Mouse (Mus musculus) embryonic facial prominence, embryonic 13.5 days (tissue): ENCODE data around the gene Usp47. TPM values are rescaled to one million over a fixed set of nuclear protein-coding genes. Genes with fewer than 3 reads are reported as not detected.

Experiments used
- ATAC-seq: fragments of 200-750 bp; cut with Nextera tagmentation; 2 replicates; pipeline ENCODE4 v1.8.0; 2017; ENCODE audit warnings: low read depth; ENCODE audit not compliant: insufficient number of reproducible peaks, insufficient read depth, low FRiP score, low TSS enrichment
- H3K27ac ChIP-seq: fragments of 300-500 bp; sonication (generic); 2 replicates; pipeline ENCODE4 v1.5.1; 2015; ENCODE audit warnings: moderate library complexity, mild to moderate bottlenecking, inconsistent platforms
- H3K27me3 ChIP-seq: fragments of 300-500 bp; sonication (generic); 2 replicates; pipeline ENCODE4 v1.6.1; 2015; ENCODE audit warnings: mild to moderate bottlenecking, inconsistent platforms
- H3K36me3 ChIP-seq: fragments of 300-500 bp; sonication (generic); 2 replicates; pipeline ENCODE4 v1.6.1; 2015; ENCODE audit warnings: mild to moderate bottlenecking, inconsistent platforms
- H3K4me1 ChIP-seq: fragments of 300-500 bp; sonication (generic); 2 replicates; pipeline ENCODE4 v1.6.1; 2015; ENCODE audit warnings: inconsistent platforms
- H3K4me2 ChIP-seq: fragments of 300-500 bp; sonication (generic); 2 replicates; pipeline ENCODE4 v1.6.1; 2015; ENCODE audit warnings: moderate library complexity, mild to moderate bottlenecking, inconsistent platforms
- H3K4me3 ChIP-seq: fragments of 300-500 bp; sonication (generic); 2 replicates; pipeline ENCODE4 v1.5.1; 2015; ENCODE audit warnings: mild to moderate bottlenecking, inconsistent platforms
- H3K9ac ChIP-seq: fragments of 300-500 bp; sonication (generic); 2 replicates; pipeline ENCODE4 v1.6.1; 2015; ENCODE audit warnings: mild to moderate bottlenecking, inconsistent platforms
- H3K9me3 ChIP-seq: fragments of 300-500 bp; sonication (generic); 2 replicates; pipeline ENCODE4 v1.6.1; 2016; ENCODE audit warnings: inconsistent platforms
- WGBS: fragments of 180-500 bp; shearing (Covaris S2); methylation state at CpG from one replicate; pipeline ENCODE4 v1.1.7; 2015; ENCODE audit warnings: mixed read lengths; 5-methylcytosine and 5-hydroxymethylcytosine counted together
- polyA plus RNA-seq: library from polyadenylated mRNA; unstranded; fragments of >200 nt; fragmentation: Nextera tagmentation; extraction: Ambion mirVana; gene quantifications from 2 replicates; pipeline ENCODE4 v1.2.1, GENCODE M21; 2015

The Usp47 gene
- polyA plus RNA-seq, 1 experiment from 2014 or later: 69.5 TPM

GRCm38 (mm10) chr7:112100887-112101286 lies 77.6 kb downstream of the Usp47 start:
- H3K27me3 ChIP-seq: no peaks in the 10 kb centered on the region
- H3K4me3 ChIP-seq: no peak overlapping the region
- no peaks in the 10 kb centered on the region for H3K9me3 ChIP-seq
- no peak for ATAC-seq
- 74% methylated on average over 2 of the region's 2 CpGs for WGBS
- no peak overlapping the region for H3K4me2 ChIP-seq
- H3K9ac ChIP-seq: no peak overlapping the region
- no peak overlapping the region for H3K27ac ChIP-seq
- peaks cover 82% of the 10 kb centered on the region for H3K36me3 ChIP-seq
- H3K4me1 ChIP-seq: no peaks in the 10 kb centered on the region

DNA sequence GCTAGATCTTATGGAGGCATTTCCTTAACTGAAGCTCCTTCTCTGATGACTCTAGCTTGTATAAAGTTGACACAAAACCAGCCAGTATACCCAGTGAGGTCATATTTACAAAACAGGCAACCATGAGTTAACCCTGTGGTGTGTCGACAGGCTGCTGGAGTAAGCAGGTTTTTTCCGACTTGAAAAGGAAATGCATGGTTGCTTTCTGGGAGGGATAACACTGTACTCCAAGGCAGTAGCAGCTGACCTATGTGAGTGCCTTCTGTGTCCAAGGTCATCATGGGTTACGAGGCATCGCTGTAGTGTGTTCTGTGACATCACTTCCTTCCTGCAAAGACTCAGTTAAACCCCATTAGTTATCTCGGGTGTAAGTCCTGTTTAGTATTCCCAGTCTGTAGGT lies 79.6 kb downstream of the Usp47 start:
- no peak for ATAC-seq
- Histone ChIP-seq H3K27me3 (no peaks in the 10 kb centered on the region), H3K4me2 (no peak overlapping the region), H3K36me3 (peaks cover 81% of the 10 kb centered on the region), H3K4me1 (no peaks in the 10 kb centered on the region), H3K9me3 (no peaks in the 10 kb centered on the region), H3K9ac (no peak overlapping the region), H3K27ac (no peak overlapping the region), H3K4me3 (no peak overlapping the region)
- WGBS: 77% methylated on average over 5 of the region's 5 CpGs

- no peaks in the 10 kb centered on the region for H3K27me3 ChIP-seq
- H3K9me3 ChIP-seq: no peaks in the 10 kb centered on the region
- 88% methylated on average over 5 of the region's 5 CpGs for WGBS
- H3K4me1 ChIP-seq: no peaks in the 10 kb centered on the region
- no peak overlapping the region for H3K4me3 ChIP-seq
- ATAC-seq: no peak
- no peak overlapping the region for H3K27ac ChIP-seq
- H3K36me3 ChIP-seq: peaks cover 81% of the 10 kb centered on the region
- no peak overlapping the region for H3K9ac ChIP-seq
- H3K4me2 ChIP-seq: no peak overlapping the region
These were observed 80.5 kb downstream of the Usp47 start for GRCm38 (mm10) chr7:112103816-112104215.

GRCm38 (mm10) chr7:112108757-112109156 lies 85.5 kb downstream of the Usp47 start:
- H3K9me3 ChIP-seq: no peaks in the 10 kb centered on the region
- no peak overlapping the region for H3K9ac ChIP-seq
- H3K27me3 ChIP-seq: no peaks in the 10 kb centered on the region
- no peak for ATAC-seq
- no peak overlapping the region for H3K4me3 ChIP-seq
- H3K27ac ChIP-seq: no peak overlapping the region
- peaks cover 72% of the 10 kb centered on the region for H3K36me3 ChIP-seq
- H3K4me1 ChIP-seq: no peaks in the 10 kb centered on the region
- no peak overlapping the region for H3K4me2 ChIP-seq

DNA sequence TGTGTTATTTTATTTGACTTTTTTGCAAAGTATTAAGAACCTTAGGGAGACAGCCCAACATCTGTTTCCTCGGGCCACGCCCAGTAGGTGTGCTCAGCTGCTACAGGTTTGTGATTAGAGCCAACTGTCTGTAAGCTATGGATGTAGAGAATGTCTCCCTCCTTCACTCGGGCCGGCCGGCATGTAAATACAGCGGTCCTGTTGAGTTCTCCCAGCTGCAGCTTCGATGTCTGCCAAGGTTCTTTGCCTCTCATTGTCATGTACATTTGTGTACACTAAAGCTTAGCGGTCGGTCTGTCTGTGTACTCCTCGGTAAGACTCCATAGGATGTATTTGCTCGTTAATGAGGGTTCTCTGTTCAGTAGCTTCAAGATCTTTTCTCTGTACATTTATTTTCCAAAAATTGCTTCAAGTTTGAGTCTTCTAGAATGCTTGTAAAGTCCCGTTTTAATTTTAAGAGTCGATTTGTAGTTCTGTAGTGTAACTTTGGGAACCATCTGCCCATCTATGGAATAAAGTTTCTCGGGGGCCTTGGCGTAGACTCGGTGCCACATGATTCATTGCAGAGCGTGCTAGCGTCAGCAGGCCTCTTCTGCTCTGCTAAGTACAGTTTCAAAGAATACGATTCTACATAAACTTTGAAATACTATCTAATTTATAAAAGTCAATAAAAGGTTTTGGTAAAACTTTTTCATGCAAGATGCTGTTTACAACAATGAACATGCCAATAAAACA lies 87.5 kb downstream of the Usp47 start:
- WGBS: 94% methylated on average over 19 of the region's 19 CpGs
- no peak overlapping the region for H3K4me2 ChIP-seq

GRCm38 (mm10) chr7:112117501-112117900 lies 94.2 kb downstream of the Usp47 start:
- H3K36me3 ChIP-seq: peaks cover 49% of the 10 kb centered on the region
- 86% methylated on average over 7 of the region's 7 CpGs for WGBS

More for the DNA sequence above, 87.5 kb downstream of the Usp47 start:
- Histone ChIP-seq H3K36me3 (peaks cover 67% of the 10 kb centered on the region), H3K9me3 (no peaks in the 10 kb centered on the region), H3K27me3 (no peaks in the 10 kb centered on the region), H3K4me1 (no peaks in the 10 kb centered on the region), H3K27ac (no peak overlapping the region), H3K9ac (no peak overlapping the region), H3K4me3 (no peak overlapping the region)
- no peak for ATAC-seq

GRCm38 (mm10) chr7:112118086-112118485 lies 94.8 kb downstream of the Usp47 start:
- ATAC-seq: no peak
- 89% methylated on average over 7 of the region's 7 CpGs for WGBS
- H3K4me3 ChIP-seq: no peak overlapping the region
- H3K27me3 ChIP-seq: no peaks in the 10 kb centered on the region
- H3K27ac ChIP-seq: no peak overlapping the region
- H3K9ac ChIP-seq: no peak overlapping the region
- H3K4me1 ChIP-seq: peaks cover 20% of the 10 kb centered on the region
- H3K36me3 ChIP-seq: peaks cover 49% of the 10 kb centered on the region
- no peak overlapping the region for H3K4me2 ChIP-seq
- H3K9me3 ChIP-seq: no peaks in the 10 kb centered on the region

More at GRCm38 (mm10) chr7:112117501-112117900, 94.2 kb downstream of the Usp47 start:
- no peak overlapping the region for H3K9ac ChIP-seq
- no peak overlapping the region for H3K27ac ChIP-seq
- no peaks in the 10 kb centered on the region for H3K27me3 ChIP-seq
- no peak for ATAC-seq
- H3K4me2 ChIP-seq: no peak overlapping the region
- H3K4me3 ChIP-seq: no peak overlapping the region
- peaks cover 20% of the 10 kb centered on the region for H3K4me1 ChIP-seq
- no peaks in the 10 kb centered on the region for H3K9me3 ChIP-seq

DNA sequence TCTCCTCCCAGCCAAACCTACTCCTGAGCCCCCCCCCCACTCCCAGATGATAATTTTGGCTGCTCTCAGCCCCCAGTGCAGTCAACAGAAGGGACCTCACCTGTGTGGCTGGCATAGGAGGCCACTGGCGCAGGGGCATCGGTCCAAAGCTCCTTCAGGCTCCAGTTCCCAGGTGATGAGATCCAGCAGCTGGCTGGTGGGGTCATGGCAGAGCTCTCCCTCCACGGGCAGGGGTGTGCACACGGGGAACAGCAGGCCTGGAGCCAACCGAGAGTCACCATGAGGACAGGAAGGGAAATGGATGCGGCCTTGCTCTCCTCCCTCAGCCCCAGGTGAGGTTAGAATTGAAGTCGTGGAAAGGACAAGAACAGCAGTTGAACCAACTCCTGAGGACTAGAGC lies 95.9 kb downstream of the Usp47 start:
- Histone ChIP-seq H3K4me3 (no peak overlapping the region), H3K4me2 (no peak overlapping the region), H3K27ac (no peak overlapping the region), H3K27me3 (no peaks in the 10 kb centered on the region), H3K9me3 (no peaks in the 10 kb centered on the region), H3K4me1 (peaks cover 20% of the 10 kb centered on the region), H3K9ac (no peak overlapping the region), H3K36me3 (peaks cover 45% of the 10 kb centered on the region)
- 86% methylated on average over 7 of the region's 7 CpGs for WGBS
- ATAC-seq: no peak

DNA sequence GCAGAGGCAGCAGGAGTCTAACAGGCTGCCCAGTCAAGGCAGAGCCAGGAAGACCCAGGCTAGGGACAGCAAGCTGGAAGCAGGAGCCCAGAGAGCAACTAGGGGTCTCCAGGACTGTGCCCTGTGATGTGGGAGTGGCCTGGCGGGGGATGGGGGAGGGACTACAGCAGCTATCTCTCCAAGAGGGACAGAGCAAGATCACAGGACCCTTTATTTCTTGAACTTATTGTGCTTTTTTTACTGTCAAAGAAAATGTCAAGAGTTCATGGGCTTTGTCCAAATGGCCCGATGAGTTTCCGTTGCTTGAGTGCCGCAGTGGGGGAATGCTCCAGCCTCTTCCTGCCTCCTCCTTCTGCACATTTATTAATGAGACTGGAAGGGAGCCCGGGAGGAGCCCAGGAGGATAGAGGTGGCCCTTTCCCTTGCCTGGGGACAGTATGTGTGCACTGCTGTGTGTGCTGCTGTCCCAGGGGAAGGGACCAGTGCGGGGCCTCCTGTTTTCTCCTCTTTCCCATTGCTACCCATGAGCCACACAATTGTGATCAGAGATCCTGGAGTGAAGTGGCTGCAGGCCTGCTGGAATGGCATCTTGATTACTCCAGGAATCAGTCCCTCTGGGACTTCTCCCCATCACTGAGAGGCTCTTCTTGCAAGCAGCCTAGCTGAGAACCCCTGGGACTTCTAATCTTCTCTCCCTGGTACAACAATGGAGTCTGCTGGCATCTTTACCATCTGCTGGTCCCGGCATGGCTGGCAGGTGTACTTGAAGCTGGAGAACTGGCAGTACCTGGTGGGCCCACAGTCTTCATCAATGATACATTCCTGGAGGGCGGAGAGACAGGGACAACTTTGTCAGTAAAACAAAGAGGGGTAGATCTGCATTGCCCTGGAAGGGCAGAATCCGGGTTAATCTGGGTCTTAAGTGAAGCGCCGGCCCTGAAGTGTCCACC lies 97.8 kb downstream of the Usp47 start:
- WGBS: 61% methylated on average over 11 of the region's 11 CpGs
- Histone ChIP-seq H3K27me3 (no peaks in the 10 kb centered on the region), H3K36me3 (peaks cover 41% of the 10 kb centered on the region), H3K4me3 (no peak overlapping the region), H3K9ac (no peak overlapping the region), H3K4me2 (no peak overlapping the region), H3K27ac (0 out of 2 replicates have a peak overlapping the region, but pooled peaks have one; percentile 4), H3K4me1 (peaks cover 26% of the 10 kb centered on the region), H3K9me3 (no peaks in the 10 kb centered on the region)
- no peak for ATAC-seq

DNA sequence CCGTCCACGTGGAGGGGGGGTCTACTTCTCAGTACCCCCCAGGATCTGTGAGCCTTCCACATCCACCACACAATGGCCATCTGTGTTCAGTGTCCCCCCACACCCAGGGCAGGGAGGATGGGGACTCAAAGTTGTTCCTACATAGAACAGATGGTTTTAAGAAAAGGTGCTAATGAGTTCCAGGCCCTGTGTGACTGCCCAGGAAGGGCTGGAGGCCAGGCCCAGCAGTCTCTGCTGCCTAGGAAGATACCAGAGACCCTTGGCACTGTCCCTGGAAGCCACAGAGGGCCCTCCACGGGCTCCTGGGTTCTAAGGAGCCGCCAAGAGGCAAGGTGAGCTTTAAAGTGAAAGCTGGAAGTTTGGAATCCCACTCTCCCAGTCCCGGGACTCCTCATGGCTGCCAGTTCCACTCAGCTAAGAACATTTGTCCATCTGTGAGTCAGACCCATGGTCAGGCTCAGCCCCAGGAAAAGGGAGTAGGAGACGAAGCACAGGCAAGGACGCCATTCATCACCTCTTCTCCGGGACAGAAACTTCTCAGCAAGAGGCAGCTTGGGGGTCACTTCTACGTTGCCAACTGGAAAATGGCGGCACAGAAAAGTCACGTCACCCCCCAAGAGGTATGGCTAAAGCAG lies 98.7 kb downstream of the Usp47 start:
- no peak overlapping the region for H3K4me2 ChIP-seq
- no peak overlapping the region for H3K9ac ChIP-seq
- H3K27ac ChIP-seq: no peak overlapping the region
- peaks cover 34% of the 10 kb centered on the region for H3K36me3 ChIP-seq
- H3K9me3 ChIP-seq: no peaks in the 10 kb centered on the region
- H3K4me1 ChIP-seq: peaks cover 28% of the 10 kb centered on the region
- WGBS: 66% methylated on average over 11 of the region's 11 CpGs
- H3K4me3 ChIP-seq: no peak overlapping the region
- no peaks in the 10 kb centered on the region for H3K27me3 ChIP-seq
- ATAC-seq: no peak

DNA sequence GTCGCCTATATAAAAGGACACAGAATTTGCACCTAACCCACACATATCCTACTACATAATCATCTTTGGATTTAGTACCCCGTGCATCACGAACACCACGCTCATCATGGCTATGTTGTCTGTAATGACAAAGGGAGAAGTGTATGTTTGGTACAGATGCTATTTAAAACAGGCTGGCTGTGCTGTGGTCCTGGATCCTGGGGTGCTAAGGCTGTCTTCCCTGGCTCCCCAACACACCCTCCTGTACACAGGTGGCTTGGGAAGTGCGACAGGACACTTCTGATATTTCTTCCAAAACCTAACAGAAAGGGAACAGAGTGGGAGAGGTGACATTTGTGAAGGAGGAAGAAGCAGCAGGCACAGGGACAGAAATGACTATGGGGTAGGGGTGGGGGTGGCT lies 100.3 kb downstream of the Usp47 start:
- H3K9ac ChIP-seq: no peak overlapping the region
- no peak overlapping the region for H3K27ac ChIP-seq
- H3K36me3 ChIP-seq: peaks cover 20% of the 10 kb centered on the region
- WGBS: 86% methylated on average over 5 of the region's 5 CpGs
- no peak overlapping the region for H3K4me3 ChIP-seq
- H3K4me2 ChIP-seq: no peak overlapping the region
- no peaks in the 10 kb centered on the region for H3K9me3 ChIP-seq
- H3K27me3 ChIP-seq: no peaks in the 10 kb centered on the region
- peaks cover 32% of the 10 kb centered on the region for H3K4me1 ChIP-seq
- ATAC-seq: no peak
